Mouse (Mus musculus): ENCODE measurements around the gene Pold3. TPM values are rescaled to one million over a fixed set of nuclear protein-coding genes. Genes with fewer than 3 reads are reported as not detected.
A peak's percentile ranks its signal among the peaks of the same experiment; 100 is the strongest.
"Not testable (repeated sequence)": the region's sequence is repeated elsewhere in the genome, so short reads cannot be mapped to it uniquely, and the experiment has no call there.

Gene Pold3
- polyA plus RNA-seq, 1 experiment from 2014 or later, result 140 TPM

GRCm38 (mm10) chr7:100100031-100100595 lies 21.3 kb downstream of the Pold3 start:
- no peaks in the 10 kb centered on the region for H3K9me3 ChIP-seq
- H3K27me3 ChIP-seq (ENCODE audit: poor library complexity, severe bottlenecking), result no peaks in the 10 kb centered on the region
- H3K4me1 ChIP-seq, result no peaks in the 10 kb centered on the region
- WGBS, result 92% methylated on average over 5 of the region's 5 CpGs
- H3K36me3 ChIP-seq (replicated peaks), result peaks cover 100% of the 10 kb centered on the region
- DNase-seq (ENCODE audit: extremely low spot score, low spot score), result no peak
- no peak overlapping the region for H3K4me3 ChIP-seq
- no peak overlapping the region for H3K27ac ChIP-seq

- Histone ChIP-seq H3K27me3 (ENCODE audit: poor library complexity, severe bottlenecking) (no peaks in the 10 kb centered on the region), H3K27ac (no peak overlapping the region), H3K9me3 (peaks cover 8% of the 10 kb centered on the region; the same call in 1 of the 2 replicates), H3K36me3 (replicated peaks) (peaks cover 98% of the 10 kb centered on the region), H3K4me1 (peaks cover 26% of the 10 kb centered on the region), H3K4me3 (no peak overlapping the region)
- DNase-seq (ENCODE audit: extremely low spot score, low spot score), result no peak
- WGBS, result 90% methylated on average over 5 of the region's 5 CpGs
Measured at GRCm38 (mm10) chr7:100086891-100087290, 34.5 kb downstream of the Pold3 start.

- H3K4me1 ChIP-seq, result peaks cover 26% of the 10 kb centered on the region
- H3K9me3 ChIP-seq, result peaks cover 8% of the 10 kb centered on the region; the same call in 1 of the 2 replicates
- DNase-seq (ENCODE audit: extremely low spot score, low spot score), result peak; percentile 32
- H3K27ac ChIP-seq, result no peak overlapping the region; the same call in 1 of the 2 replicates
- peaks cover 98% of the 10 kb centered on the region for H3K36me3 ChIP-seq (replicated peaks)
- H3K4me3 ChIP-seq, result no peak overlapping the region
- WGBS, result 56% methylated on average over 8 of the region's 8 CpGs
- H3K27me3 ChIP-seq (ENCODE audit: poor library complexity, severe bottlenecking), result no peaks in the 10 kb centered on the region
Measured at GRCm38 (mm10) chr7:100086159-100086755, 35.1 kb downstream of the Pold3 start.

- Histone ChIP-seq H3K4me1 (peaks cover 26% of the 10 kb centered on the region), H3K36me3 (replicated peaks) (peaks cover 98% of the 10 kb centered on the region), H3K27me3 (ENCODE audit: poor library complexity, severe bottlenecking) (no peaks in the 10 kb centered on the region), H3K4me3 (no peak overlapping the region), H3K9me3 (peaks cover under 1% of the 10 kb centered on the region; the same call in 1 of the 2 replicates), H3K27ac (no peak overlapping the region)
- WGBS, result 93% methylated on average over 6 of the region's 6 CpGs
- no peak for DNase-seq (ENCODE audit: extremely low spot score, low spot score)
Measured at GRCm38 (mm10) chr7:100083812-100084211, 37.6 kb downstream of the Pold3 start.

GRCm38 (mm10) chr7:100082836-100083235 lies 38.5 kb downstream of the Pold3 start:
- Histone ChIP-seq H3K36me3 (replicated peaks) (peaks cover 99% of the 10 kb centered on the region), H3K27me3 (ENCODE audit: poor library complexity, severe bottlenecking) (no peaks in the 10 kb centered on the region), H3K9me3 (no peaks in the 10 kb centered on the region), H3K4me3 (no peak overlapping the region), H3K27ac (no peak overlapping the region), H3K4me1 (peaks cover 26% of the 10 kb centered on the region)
- DNase-seq (ENCODE audit: extremely low spot score, low spot score), result no peak
- 95% methylated on average over 6 of the region's 6 CpGs for WGBS

GRCm38 (mm10) chr7:100080087-100080781 lies 41.1 kb downstream of the Pold3 start:
- Histone ChIP-seq H3K27ac (no peak overlapping the region), H3K27me3 (ENCODE audit: poor library complexity, severe bottlenecking) (no peaks in the 10 kb centered on the region), H3K9me3 (no peaks in the 10 kb centered on the region), H3K4me1 (peaks cover 10% of the 10 kb centered on the region; the same call in 1 of the 2 replicates), H3K36me3 (replicated peaks) (peaks cover 87% of the 10 kb centered on the region), H3K4me3 (no peak overlapping the region)
- no peak for DNase-seq (ENCODE audit: extremely low spot score, low spot score)
- 77% methylated on average over 12 of the region's 12 CpGs for WGBS

GRCm38 (mm10) chr7:100077071-100077470 lies 44.3 kb downstream of the Pold3 start:
- Histone ChIP-seq H3K27ac (no peak overlapping the region), H3K9me3 (peaks cover 7% of the 10 kb centered on the region; the same call in 1 of the 2 replicates), H3K4me1 (no peaks in the 10 kb centered on the region), H3K4me3 (no peak overlapping the region), H3K27me3 (ENCODE audit: poor library complexity, severe bottlenecking) (no peaks in the 10 kb centered on the region), H3K36me3 (replicated peaks) (peaks cover 56% of the 10 kb centered on the region)
- 93% methylated on average over 4 of the region's 4 CpGs for WGBS
- no peak for DNase-seq (ENCODE audit: extremely low spot score, low spot score)

GRCm38 (mm10) chr7:100076296-100076695 lies 45.1 kb downstream of the Pold3 start:
- DNase-seq (ENCODE audit: extremely low spot score, low spot score), result no peak
- no peaks in the 10 kb centered on the region for H3K27me3 ChIP-seq (ENCODE audit: poor library complexity, severe bottlenecking)
- peaks cover 48% of the 10 kb centered on the region for H3K36me3 ChIP-seq (replicated peaks)
- WGBS, result 92% methylated on average over 5 of the region's 5 CpGs
- no peak overlapping the region for H3K4me3 ChIP-seq
- H3K27ac ChIP-seq, result no peak overlapping the region
- no peaks in the 10 kb centered on the region for H3K4me1 ChIP-seq
- peaks cover 7% of the 10 kb centered on the region; the same call in 1 of the 2 replicates for H3K9me3 ChIP-seq

GRCm38 (mm10) chr7:100073959-100074358 lies 47.4 kb downstream of the Pold3 start:
- WGBS, result 91% methylated on average over 2 of the region's 2 CpGs
- H3K4me3 ChIP-seq, result no peak overlapping the region
- H3K27ac ChIP-seq, result no peak overlapping the region
- H3K4me1 ChIP-seq, result no peaks in the 10 kb centered on the region
- DNase-seq (ENCODE audit: extremely low spot score, low spot score), result no peak
- H3K9me3 ChIP-seq, result peaks cover 7% of the 10 kb centered on the region; the same call in 1 of the 2 replicates
- H3K36me3 ChIP-seq (replicated peaks), result peaks cover 25% of the 10 kb centered on the region
- H3K27me3 ChIP-seq (ENCODE audit: poor library complexity, severe bottlenecking), result no peaks in the 10 kb centered on the region

GRCm38 (mm10) chr7:100052991-100053390 lies 68.4 kb downstream of the Pold3 start:
- not testable (repeated sequence) for H3K27me3 ChIP-seq (ENCODE audit: poor library complexity, severe bottlenecking); H3K27ac ChIP-seq; H3K9me3 ChIP-seq; H3K36me3 ChIP-seq (replicated peaks); H3K4me1 ChIP-seq; H3K4me3 ChIP-seq; DNase-seq (ENCODE audit: extremely low spot score, low spot score)
- WGBS, result 89% methylated on average over 2 of the region's 2 CpGs

GRCm38 (mm10) chr7:100051904-100052303 lies 69.5 kb downstream of the Pold3 start:
- Histone ChIP-seq H3K9me3 (no peaks in the 10 kb centered on the region), H3K27ac (no peak overlapping the region), H3K27me3 (ENCODE audit: poor library complexity, severe bottlenecking) (no peaks in the 10 kb centered on the region), H3K36me3 (replicated peaks) (no peaks in the 10 kb centered on the region), H3K4me1 (0 out of 2 replicates have a peak, but pooled peaks cover 5% of the 10 kb centered on the region), H3K4me3 (no peak overlapping the region)
- WGBS, result 70% methylated on average over 4 of the region's 4 CpGs
- DNase-seq (ENCODE audit: extremely low spot score, low spot score), result no peak

- no peaks in the 10 kb centered on the region for H3K36me3 ChIP-seq (replicated peaks)
- peaks cover 27% of the 10 kb centered on the region for H3K4me1 ChIP-seq
- H3K27me3 ChIP-seq (ENCODE audit: poor library complexity, severe bottlenecking), result peaks cover 17% of the 10 kb centered on the region
- DNase-seq (ENCODE audit: extremely low spot score, low spot score), result no peak
- no peak overlapping the region for H3K4me3 ChIP-seq
- no peak overlapping the region for H3K27ac ChIP-seq
- no peaks in the 10 kb centered on the region for H3K9me3 ChIP-seq
- 85% methylated on average over 2 of the region's 2 CpGs for WGBS
Measured at GRCm38 (mm10) chr7:100046486-100046885, 74.9 kb downstream of the Pold3 start.

- DNase-seq (ENCODE audit: extremely low spot score, low spot score), result no peak
- WGBS, result 67% methylated on average over 4 of the region's 4 CpGs
- Histone ChIP-seq H3K27ac (0 out of 2 replicates have a peak overlapping the region, but pooled peaks have one; percentile 26), H3K9me3 (no peaks in the 10 kb centered on the region), H3K36me3 (replicated peaks) (no peaks in the 10 kb centered on the region), H3K4me1 (peaks cover 24% of the 10 kb centered on the region), H3K27me3 (ENCODE audit: poor library complexity, severe bottlenecking) (peaks cover 18% of the 10 kb centered on the region), H3K4me3 (no peak overlapping the region)
Measured at GRCm38 (mm10) chr7:100043605-100044031, 77.7 kb downstream of the Pold3 start.
